Mouse (Mus musculus) MEL (cell line): ENCODE measurements around the gene Lsm12.

ENCODE experiments used
- CHD2 ChIP-seq: IDR thresholded peaks from 2 replicates; pipeline ENCODE4 v1.6.1; 2011; ENCODE audit warnings: low read length, improper control_type of control experiment
- CTCF ChIP-seq, 3 experiments: IDR thresholded peaks in 2 of 3; conservative IDR thresholded peaks in 1 of 3; 2 replicates each; pipeline ENCODE4 v1.5.1; 2011 to 2012; ENCODE audit warnings: low read length in 3 of 3, low read depth in 2 of 3, mild to moderate bottlenecking in 2 of 3, improper control_type of control experiment in 1 of 3, inconsistent platforms in 1 of 3, mixed read lengths in 1 of 3, moderate library complexity in 1 of 3; ENCODE audit not compliant: control insufficient read depth in 1 of 3, insufficient read depth in 1 of 3, poor library complexity in 1 of 3, severe bottlenecking in 1 of 3
- ETS1 ChIP-seq: IDR thresholded peaks from 2 replicates; pipeline ENCODE4 v1.6.1; 2012; ENCODE audit warnings: low read depth, mild to moderate bottlenecking, inconsistent platforms, low read length, improper control_type of control experiment, moderate library complexity
- KAT2A ChIP-seq: conservative IDR thresholded peaks from 2 replicates; pipeline ENCODE4 v1.6.1; 2012; ENCODE audit warnings: low read depth, low read length, improper control_type of control experiment, inconsistent platforms
- MAZ ChIP-seq: IDR thresholded peaks from 2 replicates; pipeline ENCODE4 v1.6.1; 2012; ENCODE audit warnings: low read depth, mild to moderate bottlenecking, inconsistent platforms, low read length, improper control_type of control experiment
- NELFE ChIP-seq: IDR thresholded peaks from 2 replicates; pipeline ENCODE4 v1.6.1; 2011; ENCODE audit warnings: low read depth, low read length, improper control_type of control experiment
- NRF1 ChIP-seq: IDR thresholded peaks from 2 replicates; pipeline ENCODE4 v1.6.1; 2014; ENCODE audit warnings: low read depth, mild to moderate bottlenecking, inconsistent platforms, low read length, improper control_type of control experiment, moderate library complexity; ENCODE audit not compliant: poor library complexity, insufficient read depth, severe bottlenecking
- POLR2A ChIP-seq, 2 experiments: IDR thresholded peaks; 2 replicates each; pipeline ENCODE4 v1.6.1; 2011 to 2012; ENCODE audit warnings: low read length in 2 of 2, mild to moderate bottlenecking in 2 of 2, control low read depth in 1 of 2, improper control_type of control experiment in 1 of 2, low read depth in 1 of 2, moderate library complexity in 1 of 2; ENCODE audit not compliant: control insufficient read depth in 1 of 2, insufficient read depth in 1 of 2, poor library complexity in 1 of 2
- RCOR1 ChIP-seq: IDR thresholded peaks from 2 replicates; pipeline ENCODE4 v1.6.1; 2012; ENCODE audit warnings: low read depth, mild to moderate bottlenecking, inconsistent platforms, low read length, improper control_type of control experiment
- TBP ChIP-seq: IDR thresholded peaks from 2 replicates; pipeline ENCODE4 v1.8.0; 2011; ENCODE audit warnings: low read depth, low read length, improper control_type of control experiment
- USF1 ChIP-seq: IDR thresholded peaks from 2 replicates; pipeline ENCODE4 v1.6.1; 2014; ENCODE audit warnings: low read depth, mild to moderate bottlenecking, inconsistent platforms, low read length, improper control_type of control experiment, moderate library complexity
- USF2 ChIP-seq, 2 experiments: IDR thresholded peaks; 2 replicates each; pipeline ENCODE4 v1.6.1; 2011 to 2012; ENCODE audit warnings: improper control_type of control experiment in 2 of 2, low read length in 2 of 2, borderline replicate concordance in 1 of 2, inconsistent platforms in 1 of 2, low read depth in 1 of 2, mild to moderate bottlenecking in 1 of 2; ENCODE audit not compliant: insufficient read depth in 1 of 2
- ZKSCAN1 ChIP-seq: IDR thresholded peaks from 2 replicates; pipeline ENCODE4 v1.6.1; 2012; ENCODE audit warnings: low read depth, mild to moderate bottlenecking, inconsistent platforms, low read length, improper control_type of control experiment, moderate library complexity

DNA sequence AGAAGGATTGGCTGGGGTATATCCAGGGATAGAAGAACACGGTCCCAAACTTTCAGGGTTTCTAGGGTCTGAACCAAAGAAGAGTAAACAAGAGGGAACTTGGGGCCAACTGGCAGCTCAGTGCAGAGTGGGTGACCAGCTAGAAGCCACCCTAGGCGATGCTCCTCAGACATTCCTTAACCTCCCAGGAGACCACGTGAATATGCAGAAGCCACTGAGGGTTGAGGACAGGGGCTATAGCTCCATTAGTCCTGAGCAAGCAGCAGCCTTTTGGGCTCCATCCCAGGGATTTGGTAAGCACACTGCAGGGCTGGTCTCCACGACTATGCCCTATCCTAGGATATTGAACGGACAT, 31.8 kb upstream of the Lsm12 start:
- TF ChIP-seq TBP = no peak
- TF ChIP-seq CHD2 = no peak
- no peak for TF ChIP-seq ZKSCAN1
- TF ChIP-seq CTCF (IDR thresholded peaks at IDR 0.05 in 2 of 3, conservative IDR thresholded peaks at IDR 0.05 in 1 of 3; ENCODE audit: control insufficient read depth in 1 of 3, insufficient read depth in 1 of 3, low read depth in 2 of 3, low read length in 3 of 3, poor library complexity in 1 of 3, severe bottlenecking in 1 of 3) = no peak
- no peak for TF ChIP-seq POLR2A (IDR thresholded peaks at IDR 0.05; ENCODE audit: control insufficient read depth in 1 of 2, insufficient read depth in 1 of 2, low read depth in 1 of 2, low read length in 2 of 2, poor library complexity in 1 of 2)
- TF ChIP-seq NELFE = no peak
- no peak for TF ChIP-seq RCOR1
- no peak for TF ChIP-seq KAT2A
- no peak for TF ChIP-seq MAZ
- TF ChIP-seq NRF1 = no peak
- no peak for TF ChIP-seq ETS1
- TF ChIP-seq USF2 (IDR thresholded peaks at IDR 0.05; ENCODE audit: borderline replicate concordance in 1 of 2, insufficient read depth in 1 of 2, low read depth in 1 of 2, low read length in 2 of 2) = no peak
- no peak for TF ChIP-seq USF1
